Mouse (Mus musculus) liver, adult (tissue): ENCODE results near the gene Dnah14.

Experiments
- GATA4 ChIP-seq: IDR thresholded peaks from 2 replicates; pipeline ENCODE4 v1.6.1; 2014; ENCODE audit warnings: mild to moderate bottlenecking, low read length; ENCODE audit not compliant: insufficient replicate concordance

Dnah14 gene

GRCm38 (mm10) chr1:181576322-181576721 lies at the start of gene Dnah14:
Dnah14 (plus strand) TSS chr1:181576559.
- no peak for TF ChIP-seq GATA4

- no peak for TF ChIP-seq GATA4
Measured at GRCm38 (mm10) chr1:181529368-181529767, 47.0 kb upstream of the Dnah14 start.

GRCm38 (mm10) chr1:181535165-181535873 lies 41.0 kb upstream of the Dnah14 start:
- TF ChIP-seq GATA4, result no peak

- TF ChIP-seq GATA4, result no peak
Measured at GRCm38 (mm10) chr1:181537627-181538525, 38.5 kb upstream of the Dnah14 start.

- TF ChIP-seq GATA4, result no peak
Measured at GRCm38 (mm10) chr1:181539846-181540769, 36.3 kb upstream of the Dnah14 start.

- TF ChIP-seq GATA4, result no peak
Measured at GRCm38 (mm10) chr1:181543711-181544383, 32.5 kb upstream of the Dnah14 start.

- no peak for TF ChIP-seq GATA4
Measured at GRCm38 (mm10) chr1:181545044-181545772, 31.2 kb upstream of the Dnah14 start.

GRCm38 (mm10) chr1:181549987-181550386 lies 26.4 kb upstream of the Dnah14 start:
- TF ChIP-seq GATA4, result no peak

GRCm38 (mm10) chr1:181550826-181551225 lies 25.5 kb upstream of the Dnah14 start:
- TF ChIP-seq GATA4, result no peak

- TF ChIP-seq GATA4, result no peak
Measured at GRCm38 (mm10) chr1:181552533-181553410, 23.6 kb upstream of the Dnah14 start.

GRCm38 (mm10) chr1:181555475-181555874 lies 20.9 kb upstream of the Dnah14 start:
- no peak for TF ChIP-seq GATA4

- no peak for TF ChIP-seq GATA4
Measured at GRCm38 (mm10) chr1:181559655-181560054, 16.7 kb upstream of the Dnah14 start.

GRCm38 (mm10) chr1:181560325-181560724 lies 16.0 kb upstream of the Dnah14 start:
- no peak for TF ChIP-seq GATA4
